In the genomic region with DNA sequence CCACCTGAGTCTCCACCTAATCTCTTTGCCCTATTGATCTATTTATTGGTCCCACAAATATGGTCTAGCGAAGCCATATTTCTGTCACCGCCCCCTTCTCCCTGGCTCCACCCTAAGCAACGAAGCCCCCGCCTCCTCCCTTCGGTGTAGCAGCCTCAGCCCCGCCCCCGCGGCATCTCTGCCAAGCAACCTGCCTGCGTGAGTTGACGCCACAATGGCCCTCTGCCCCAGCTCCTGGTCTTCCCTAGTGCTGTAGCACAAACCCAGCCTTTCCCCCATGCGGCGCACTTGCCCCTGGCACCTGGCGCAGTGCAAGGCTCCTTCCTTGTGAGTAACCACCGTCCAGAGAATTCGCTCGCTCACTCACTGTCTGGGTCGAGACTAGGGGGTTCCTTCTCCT, we compare ENCODE assay signal across 8 mouse cellular contexts. TPM values are rescaled to one million over a fixed set of nuclear protein-coding genes. Genes with fewer than 3 reads are reported as not detected.
A peak's percentile ranks its signal among the peaks of the same experiment; 100 is the strongest.
DNase-seq lines count a peak whose midpoint lies in the region; ATAC-seq lines count a peak whose summit lies in the region.
"Had no signal": no experiment of that assay in that cellular context is flagged by ENCODE, and none has a peak within 500 bp of the region (broad histone marks: within the 10 kb centered on the region; RNA-seq: fewer than 3 reads in every experiment).

No protein-coding gene starts in this region.

- H3K36me3 ChIP-seq in intestine, embryonic 15.5 days: no peaks in the 10 kb centered on the region
- H3K36me3 ChIP-seq in intestine, embryonic 16.5 days (ENCODE audit: control insufficient read depth, insufficient read depth, low read length): no peaks in the 10 kb centered on the region

- DNase-seq in ES-CJ7 (ENCODE audit: low read depth, low spot score): peak; percentile 68
- peak; percentile 67 for DNase-seq in cerebellum, adult 9-11 months
- DNase-seq in lung, postnatal 14 days: peak; percentile 46
- no peak for DNase-seq in right cerebral cortex, postnatal 25 days
- DNase-seq in spleen, adult 12 weeks (ENCODE audit: low spot score): no peak

- WGBS in intestine, embryonic 15.5 days: 37% methylated on average over 17 of the region's 17 CpGs
- WGBS in intestine, embryonic 16.5 days: 32% methylated on average over 17 of the region's 17 CpGs

- no peak for ATAC-seq in intestine, embryonic 15.5 days
- ATAC-seq in intestine, embryonic 16.5 days: no peak

- H3K4me1 ChIP-seq in intestine, embryonic 15.5 days (replicated peaks): peaks cover 12% of the 10 kb centered on the region
- H3K4me1 ChIP-seq in intestine, embryonic 16.5 days (ENCODE audit: control insufficient read depth, insufficient read depth, low read length): peaks cover 17% of the 10 kb centered on the region

- H3K27ac ChIP-seq in intestine, embryonic 15.5 days: no peak overlapping the region
- H3K27ac ChIP-seq in intestine, embryonic 16.5 days (ENCODE audit: low read length): no peak overlapping the region
- H3K27ac ChIP-seq: embryonic facial prominence, embryonic 13.5 days had no signal

- no peaks in the 10 kb centered on the region for H3K9me3 ChIP-seq in intestine, embryonic 15.5 days
- H3K9me3 ChIP-seq in intestine, embryonic 16.5 days (ENCODE audit: control insufficient read depth, low read length): peaks cover 5% of the 10 kb centered on the region; the same call in 1 of the 2 replicates
- H3K9me3 ChIP-seq: embryonic facial prominence, embryonic 13.5 days had no signal

- 0 out of 2 replicates have a peak overlapping the region, but pooled peaks have one; percentile 6 for H3K4me2 ChIP-seq in intestine, embryonic 15.5 days (replicated peaks)
- H3K4me2 ChIP-seq in intestine, embryonic 16.5 days (ENCODE audit: low read depth, low read length): no peak overlapping the region
- H3K4me2 ChIP-seq: embryonic facial prominence, embryonic 13.5 days had no signal

- peaks cover 11% of the 10 kb centered on the region; the same call in 1 of the 2 replicates for H3K27me3 ChIP-seq in intestine, embryonic 15.5 days (replicated peaks)
- peaks cover 2% of the 10 kb centered on the region; the same call in 1 of the 2 replicates for H3K27me3 ChIP-seq in intestine, embryonic 16.5 days (replicated peaks; ENCODE audit: control insufficient read depth, insufficient read depth, low read length)

- no peak overlapping the region for H3K4me3 ChIP-seq in intestine, embryonic 15.5 days (replicated peaks)
- no peak overlapping the region for H3K4me3 ChIP-seq in intestine, embryonic 16.5 days (ENCODE audit: low read length)
- H3K4me3 ChIP-seq: embryonic facial prominence, embryonic 13.5 days had no signal

- H3K9ac ChIP-seq in intestine, embryonic 15.5 days: no peak overlapping the region
- no peak overlapping the region for H3K9ac ChIP-seq in intestine, embryonic 16.5 days (ENCODE audit: low read depth, low read length)
- H3K9ac ChIP-seq: embryonic facial prominence, embryonic 13.5 days had no signal

RNA-seq across cellular contexts. Expression of a gene that starts 9.1 kb away (rescaled TPM):
- polyA plus RNA-seq in intestine, embryonic 15.5 days (2015; fragmentation: Nextera tagmentation; extraction: Ambion mirVana): 27.2 and 28.3 TPM in 2 replicates
- 28.5 and 31.6 TPM in 2 replicates for polyA plus RNA-seq in intestine, embryonic 16.5 days (2015; fragmentation: Nextera tagmentation; extraction: Ambion mirVana)

RNA-seq across cellular contexts. Expression of a gene that starts 9.1 kb away (rescaled TPM):
- polyA plus RNA-seq in intestine, embryonic 15.5 days (2015; fragmentation: Nextera tagmentation; extraction: Ambion mirVana): 0.16 and 0.35 TPM in 2 replicates
- polyA plus RNA-seq in intestine, embryonic 16.5 days (2015; fragmentation: Nextera tagmentation; extraction: Ambion mirVana): 0.15 and 0.35 TPM in 2 replicates

RNA-seq across cellular contexts. Expression of a gene that starts 14.3 kb away (rescaled TPM):
- polyA plus RNA-seq in intestine, embryonic 15.5 days (2015; fragmentation: Nextera tagmentation; extraction: Ambion mirVana): 16.0 and 17.0 TPM in 2 replicates
- 17.0 and 17.5 TPM in 2 replicates for polyA plus RNA-seq in intestine, embryonic 16.5 days (2015; fragmentation: Nextera tagmentation; extraction: Ambion mirVana)

RNA-seq across cellular contexts. Expression of a gene that starts 14.8 kb away (rescaled TPM):
- 39.9 and 40.0 TPM in 2 replicates for polyA plus RNA-seq in intestine, embryonic 15.5 days (2015; fragmentation: Nextera tagmentation; extraction: Ambion mirVana)
- polyA plus RNA-seq in intestine, embryonic 16.5 days (2015; fragmentation: Nextera tagmentation; extraction: Ambion mirVana): 34.7 and 40.9 TPM in 2 replicates

RNA-seq across cellular contexts. Expression of a gene that starts 24.8 kb away (rescaled TPM):
- polyA plus RNA-seq in intestine, embryonic 15.5 days (2015; fragmentation: Nextera tagmentation; extraction: Ambion mirVana): 201 and 207 TPM in 2 replicates
- polyA plus RNA-seq in intestine, embryonic 16.5 days (2015; fragmentation: Nextera tagmentation; extraction: Ambion mirVana): 131 and 138 TPM in 2 replicates

Comparison
In these comparisons a context has a peak if more than half of its experiments do, and no peak if none do; other contexts are left out.
1. DNase-seq: peak in ES-CJ7 (single experiment), cerebellum, adult 9-11 months (single experiment) and lung, postnatal 14 days (single experiment); none in right cerebral cortex, postnatal 25 days (single experiment) and spleen, adult 12 weeks (single experiment).